Mouse (Mus musculus) MEL (cell line): ENCODE measurements around the gene Stk11. TPM values are rescaled to one million over a fixed set of nuclear protein-coding genes. Genes with fewer than 3 reads are reported as not detected.
A peak's percentile ranks its signal among the peaks of the same experiment; 100 is the strongest.

Source experiments
- DNase-seq: peaks from one replicate; pipeline ENCODE4 v3.0.0; 2011; ENCODE audit warnings: low read depth, low spot score
- H3K27ac ChIP-seq: 2 replicates; pipeline ENCODE4 v1.5.1; 2012; ENCODE audit warnings: low read depth, mild to moderate bottlenecking, control low read depth, low read length, moderate library complexity; ENCODE audit not compliant: control insufficient read depth
- H3K27me3 ChIP-seq, 2 experiments: fragments of 150-350 bp in 1 of 2; sonication (generic) in 1 of 2; 2 replicates each; pipeline ENCODE4 v1.6.1; 2012; ENCODE audit warnings: low read length in 2 of 2, mild to moderate bottlenecking in 2 of 2, improper control_type of control experiment in 1 of 2, moderate library complexity in 1 of 2; ENCODE audit not compliant: insufficient read depth in 2 of 2, control insufficient read depth in 1 of 2
- H3K36me3 ChIP-seq, 2 experiments: 2 replicates each; pipeline ENCODE4 v1.6.1; 2012 to 2014; ENCODE audit warnings: low read length in 2 of 2, improper control_type of control experiment in 1 of 2, inconsistent platforms in 1 of 2, mild to moderate bottlenecking in 1 of 2; ENCODE audit not compliant: insufficient read depth in 2 of 2, control insufficient read depth in 1 of 2
- H3K4me1 ChIP-seq, 2 experiments: fragments of 150-350 bp in 1 of 2; sonication (generic) in 1 of 2; 2 replicates each; pipeline ENCODE4 v1.6.1; 2012; ENCODE audit warnings: low read length in 2 of 2, improper control_type of control experiment in 1 of 2, mild to moderate bottlenecking in 1 of 2; ENCODE audit not compliant: insufficient read depth in 2 of 2, control insufficient read depth in 1 of 2
- H3K4me3 ChIP-seq, 2 experiments: fragments of 150-350 bp in 1 of 2; sonication (generic) in 1 of 2; 2 replicates each; pipeline ENCODE4 v1.5.1; 2012; ENCODE audit warnings: low read depth in 2 of 2, low read length in 2 of 2, mild to moderate bottlenecking in 2 of 2, moderate library complexity in 2 of 2, control low read depth in 1 of 2, improper control_type of control experiment in 1 of 2; ENCODE audit not compliant: control insufficient read depth in 1 of 2, insufficient read depth in 1 of 2
- H3K79me2 ChIP-seq: 2 replicates; pipeline ENCODE4 v1.6.1; 2012; ENCODE audit warnings: mild to moderate bottlenecking, low read length, moderate library complexity; ENCODE audit not compliant: control insufficient read depth, poor library complexity, insufficient read depth
- H3K9ac ChIP-seq: 2 replicates; pipeline ENCODE4 v1.6.1; 2012; ENCODE audit warnings: low read depth, mild to moderate bottlenecking, control low read depth, low read length, moderate library complexity; ENCODE audit not compliant: control insufficient read depth, poor library complexity, severe bottlenecking
- H3K9me3 ChIP-seq: fragments of 150-350 bp; sonication (generic); replicated peaks from 2 replicates; pipeline ENCODE4 v1.6.1; 2012; ENCODE audit warnings: mild to moderate bottlenecking, low read length, improper control_type of control experiment, moderate library complexity; ENCODE audit not compliant: insufficient read depth
- BHLHE40 ChIP-seq: IDR thresholded peaks from 2 replicates; pipeline ENCODE4 v1.6.1; 2012; ENCODE audit warnings: low read depth, mild to moderate bottlenecking, inconsistent platforms, low read length, improper control_type of control experiment, borderline replicate concordance
- E2F4 ChIP-seq: IDR thresholded peaks from 2 replicates; pipeline ENCODE4 v1.6.1; 2011; ENCODE audit warnings: low read depth, low read length, improper control_type of control experiment, borderline replicate concordance
- ELF1 ChIP-seq: IDR thresholded peaks from 2 replicates; pipeline ENCODE4 v1.6.1; 2014; ENCODE audit warnings: low read depth, mild to moderate bottlenecking, inconsistent platforms, low read length, improper control_type of control experiment, moderate library complexity
- EP300 ChIP-seq, 2 experiments: IDR thresholded peaks; 2 replicates each; pipeline ENCODE4 v1.6.1; 2011; ENCODE audit warnings: improper control_type of control experiment in 2 of 2, low read length in 2 of 2, low read depth in 1 of 2, mild to moderate bottlenecking in 1 of 2
- ETS1 ChIP-seq: IDR thresholded peaks from 2 replicates; pipeline ENCODE4 v1.6.1; 2012; ENCODE audit warnings: low read depth, mild to moderate bottlenecking, inconsistent platforms, low read length, improper control_type of control experiment, moderate library complexity
- HCFC1 ChIP-seq: IDR thresholded peaks from 2 replicates; pipeline ENCODE4 v1.6.1; 2012; ENCODE audit warnings: low read depth, mild to moderate bottlenecking, inconsistent platforms, low read length, improper control_type of control experiment, moderate library complexity
- KAT2A ChIP-seq: conservative IDR thresholded peaks from 2 replicates; pipeline ENCODE4 v1.6.1; 2012; ENCODE audit warnings: low read depth, low read length, improper control_type of control experiment, inconsistent platforms
- MAFK ChIP-seq: IDR thresholded peaks from 2 replicates; pipeline ENCODE4 v1.6.1; 2011; ENCODE audit warnings: low read depth, mild to moderate bottlenecking, low read length, improper control_type of control experiment, borderline replicate concordance
- MAZ ChIP-seq: IDR thresholded peaks from 2 replicates; pipeline ENCODE4 v1.6.1; 2012; ENCODE audit warnings: low read depth, mild to moderate bottlenecking, inconsistent platforms, low read length, improper control_type of control experiment
- MEF2A ChIP-seq: IDR thresholded peaks from 2 replicates; pipeline ENCODE4 v1.6.1; 2014; ENCODE audit warnings: low read depth, mild to moderate bottlenecking, inconsistent platforms, low read length, improper control_type of control experiment; ENCODE audit not compliant: poor library complexity, insufficient replicate concordance, severe bottlenecking; ENCODE audit errors: extremely low read depth
- MXI1 ChIP-seq: IDR thresholded peaks from 2 replicates; pipeline ENCODE4 v1.6.1; 2011; ENCODE audit warnings: mild to moderate bottlenecking, low read depth, low read length, improper control_type of control experiment
- MYC ChIP-seq: IDR thresholded peaks from 2 replicates; pipeline ENCODE4 v1.6.1; 2011; ENCODE audit warnings: low read depth, mild to moderate bottlenecking, low read length, improper control_type of control experiment, moderate library complexity
- NELFE ChIP-seq: IDR thresholded peaks from 2 replicates; pipeline ENCODE4 v1.6.1; 2011; ENCODE audit warnings: low read depth, low read length, improper control_type of control experiment
- NRF1 ChIP-seq: IDR thresholded peaks from 2 replicates; pipeline ENCODE4 v1.6.1; 2014; ENCODE audit warnings: low read depth, mild to moderate bottlenecking, inconsistent platforms, low read length, improper control_type of control experiment, moderate library complexity; ENCODE audit not compliant: poor library complexity, insufficient read depth, severe bottlenecking
- POLR2A ChIP-seq, 2 experiments: IDR thresholded peaks; 2 replicates each; pipeline ENCODE4 v1.6.1; 2011 to 2012; ENCODE audit warnings: low read length in 2 of 2, mild to moderate bottlenecking in 2 of 2, control low read depth in 1 of 2, improper control_type of control experiment in 1 of 2, low read depth in 1 of 2, moderate library complexity in 1 of 2; ENCODE audit not compliant: control insufficient read depth in 1 of 2, insufficient read depth in 1 of 2, poor library complexity in 1 of 2
- POLR2AphosphoS2 ChIP-seq: IDR thresholded peaks from 2 replicates; pipeline ENCODE4 v1.6.1; 2011; ENCODE audit warnings: low read length, improper control_type of control experiment
- SIN3A ChIP-seq: IDR thresholded peaks from 2 replicates; pipeline ENCODE4 v1.6.1; 2012; ENCODE audit warnings: low read length, improper control_type of control experiment, inconsistent platforms
- TAL1 ChIP-seq: IDR thresholded peaks from 2 replicates; pipeline ENCODE4 v1.6.1; 2012; ENCODE audit warnings: mild to moderate bottlenecking, inconsistent platforms, low read length, moderate library complexity, mixed read lengths
- TBP ChIP-seq: IDR thresholded peaks from 2 replicates; pipeline ENCODE4 v1.8.0; 2011; ENCODE audit warnings: low read depth, low read length, improper control_type of control experiment
- TCF12 ChIP-seq: IDR thresholded peaks from 2 replicates; pipeline ENCODE4 v1.6.1; 2014; ENCODE audit warnings: low read depth, mild to moderate bottlenecking, inconsistent platforms, low read length, improper control_type of control experiment, moderate library complexity
- polyA plus RNA-seq, 2 experiments: library from polyadenylated mRNA; stranded (reverse) in 1 of 2; unstranded in 1 of 2; fragments of >175 nt in 1 of 2; fragments of >200 nt in 1 of 2; gene quantifications; 2 replicates each; pipeline versions ENCODE4 v1.2.1 to v1.2.4; 2012; ENCODE audit warnings: low replicate concordance in 2 of 2, low read depth in 1 of 2; ENCODE audit not compliant: insufficient read length in 2 of 2, insufficient read depth in 1 of 2, missing spikeins in 1 of 2
- total RNA-seq: library from RNA; depleted of rRNA; stranded (reverse); fragments of 300-350 nt; gene quantifications from 2 replicates; pipeline ENCODE4 v1.2.3, GENCODE M21; 2012

The Stk11 gene
- total and polyA plus RNA-seq, 3 experiments, result 108 to 188 TPM; not detected in 1

GRCm38 (mm10) chr10:80102216-80102915, 13.2 kb upstream of the Stk11 start:
- Histone ChIP-seq H3K4me1 (peaks cover 13 to 40% of the 10 kb centered on the region in 2 experiments), H3K9ac (peak overlapping the region; percentile 99), H3K36me3 (peaks cover 0 to 22% of the 10 kb centered on the region in 2 experiments; a peak in 2 of 4 replicates), H3K4me3 (peak overlapping the region; percentile 85 to 99), H3K79me2 (peaks cover 41% of the 10 kb centered on the region), H3K27ac (peak overlapping the region; percentile 68), H3K27me3 (no peaks in the 10 kb centered on the region), H3K9me3 (no peaks in the 10 kb centered on the region)
- peak; percentile 91 for DNase-seq
- TF ChIP-seq MAZ (peak; percentile 26; the same call in 1 of the 2 replicates), NRF1 (0 out of 2 replicates have a peak, but pooled peaks have one; percentile 33), POLR2AphosphoS2 (peak; percentile 50), MXI1 (peak; percentile 50; the same call in 1 of the 2 replicates), EP300 (IDR thresholded peaks at IDR 0.05; ENCODE audit: low read depth in 1 of 2, low read length in 2 of 2) (no peak), TBP (peak; percentile 63; the same call in 1 of the 2 replicates), KAT2A (no peak; the same call in 1 of the 2 replicates), HCFC1 (peak; percentile 83), MYC (no peak), BHLHE40 (no peak), TAL1 (no peak), ELF1 (peak; percentile 100), POLR2A (IDR thresholded peaks at IDR 0.05; ENCODE audit: control insufficient read depth in 1 of 2, insufficient read depth in 1 of 2, low read depth in 1 of 2, low read length in 2 of 2, poor library complexity in 1 of 2) (peak; percentile 79 to 80; a peak in 3 of 4 replicates), ETS1 (peak; percentile 29; the same call in 1 of the 2 replicates), NELFE (peak; percentile 81), TCF12 (peak; percentile 86), MEF2A (no peak), MAFK (0 out of 2 replicates have a peak, but pooled peaks have one; percentile 13), SIN3A (peak; percentile 85)

DNA sequence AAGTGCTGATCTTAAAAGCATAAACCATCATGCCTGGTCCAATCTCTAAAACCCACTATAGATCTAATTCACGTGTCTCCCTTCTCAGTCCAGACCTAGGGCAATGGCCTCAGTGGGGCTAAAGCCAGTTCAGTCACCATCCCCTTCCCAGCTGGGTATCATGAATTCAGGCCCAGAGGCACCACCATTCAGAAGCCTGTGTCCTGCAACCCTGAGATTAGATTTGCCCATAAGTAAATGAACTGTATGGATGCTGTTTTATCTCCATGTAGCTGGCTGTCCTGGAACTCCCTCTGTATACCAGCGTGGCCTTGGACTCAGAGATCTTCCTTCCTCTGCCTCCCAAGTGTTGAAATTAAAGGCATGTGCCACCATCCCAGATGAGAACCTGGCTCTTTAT, 12.6 kb upstream of the Stk11 start:
- Histone ChIP-seq H3K9ac (peak overlapping the region; percentile 99), H3K27ac (0 out of 2 replicates have a peak overlapping the region, but pooled peaks have one; percentile 20), H3K4me1 (peaks cover 12 to 34% of the 10 kb centered on the region in 2 experiments), H3K79me2 (peaks cover 39% of the 10 kb centered on the region)
- TF ChIP-seq KAT2A (no peak), E2F4 (no peak), TAL1 (peak; percentile 54), POLR2AphosphoS2 (no peak)
- TF ChIP-seq, all 39 proteins: peak for 1
- H3K27me3 ChIP-seq, result no peaks in the 10 kb centered on the region
- no peaks in the 10 kb centered on the region for H3K9me3 ChIP-seq
- peaks cover 0 to 16% of the 10 kb centered on the region in 2 experiments; a peak in 2 of 4 replicates for H3K36me3 ChIP-seq
- H3K4me3 ChIP-seq, result peak overlapping the region in 1 of 2 experiments; percentile 99; a peak in 3 of 4 replicates
- DNase-seq, result peak; percentile 33
